Mouse (Mus musculus) neural tube, embryonic 14.5 days (tissue): Measurements from ENCODE around the gene Olfr893. TPM values are rescaled to one million over a fixed set of nuclear protein-coding genes. Genes with fewer than 3 reads are reported as not detected.
"Not testable (repeated sequence)": the region's sequence is repeated elsewhere in the genome, so short reads cannot be mapped to it uniquely, and the experiment has no call there.

Experiments used
- ATAC-seq: fragments of 200-750 bp; cut with Nextera tagmentation; 2 replicates; pipeline ENCODE4 v1.8.0; 2017; ENCODE audit warnings: low read depth, mild to moderate bottlenecking, moderate TSS enrichment, moderate library complexity
- H3K27ac ChIP-seq: fragments of 300-500 bp; sonication (generic); 2 replicates; pipeline ENCODE4 v1.5.1; 2014; ENCODE audit warnings: low read depth, mild to moderate bottlenecking, control low read depth, low read length, moderate library complexity, mixed read lengths
- H3K27me3 ChIP-seq: fragments of 300-500 bp; sonication (generic); 2 replicates; pipeline ENCODE4 v1.6.1; 2014; ENCODE audit warnings: low read length; ENCODE audit not compliant: control insufficient read depth, insufficient read depth
- H3K36me3 ChIP-seq: fragments of 300-500 bp; sonication (generic); 2 replicates; pipeline ENCODE4 v1.6.1; 2014; ENCODE audit warnings: low read length, mixed read lengths; ENCODE audit not compliant: control insufficient read depth, insufficient read depth
- H3K4me1 ChIP-seq: fragments of 300-500 bp; sonication (generic); 2 replicates; pipeline ENCODE4 v1.6.1; 2014; ENCODE audit warnings: low read length; ENCODE audit not compliant: control insufficient read depth, insufficient read depth
- H3K4me2 ChIP-seq: fragments of 300-500 bp; sonication (generic); 2 replicates; pipeline ENCODE4 v1.6.1; 2014; ENCODE audit warnings: mild to moderate bottlenecking, low read depth, low read length, control low read depth
- H3K4me3 ChIP-seq: fragments of 300-500 bp; sonication (generic); 2 replicates; pipeline ENCODE4 v1.5.1; 2014; ENCODE audit warnings: low read depth, low read length, control low read depth, mixed read lengths
- H3K9ac ChIP-seq: fragments of 300-500 bp; sonication (generic); replicated peaks from 2 replicates; pipeline ENCODE4 v1.6.1; 2014; ENCODE audit warnings: low read depth, mild to moderate bottlenecking, control low read depth, low read length, mixed read lengths
- H3K9me3 ChIP-seq: fragments of 300-500 bp; sonication (generic); 2 replicates; pipeline ENCODE4 v1.6.1; 2016; ENCODE audit warnings: low read length; ENCODE audit not compliant: control insufficient read depth
- WGBS: fragments of 180-500 bp; shearing (Covaris S2); extraction: QIAGEN DNeasy Blood & Tissue Kit; methylation state at CpG from one replicate; pipeline ENCODE4 v1.1.7; 2014; 5-methylcytosine and 5-hydroxymethylcytosine counted together
- polyA plus RNA-seq: library from polyadenylated mRNA; unstranded; fragments of >200 nt; fragmentation: Nextera tagmentation; extraction: Ambion mirVana; gene quantifications from 2 replicates; pipeline ENCODE4 v1.2.1, GENCODE M21; 2014

Gene Olfr893
- polyA plus RNA-seq: not detected in 2 replicates

DNA sequence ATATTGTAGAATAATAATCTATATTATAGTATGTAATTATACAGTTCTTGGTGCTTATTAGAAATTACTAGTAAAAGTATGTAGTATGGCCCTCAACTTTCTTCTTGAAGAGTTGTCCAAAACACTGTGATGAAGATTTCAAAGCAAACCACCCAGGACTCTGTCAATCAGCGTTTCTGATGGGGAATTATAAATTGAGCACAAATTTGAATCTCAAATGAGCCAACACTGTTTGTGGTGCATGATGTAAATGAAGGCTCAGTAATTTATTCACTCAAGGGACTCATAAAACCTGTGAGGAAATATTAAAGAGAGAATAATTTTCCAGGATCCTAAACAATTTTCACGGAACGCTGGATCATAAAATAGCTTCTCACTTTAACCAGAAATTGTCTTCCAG lies at the start of gene Olfr893:
Gene Olfr893 (plus strand): TSS at position 301 of the 400 bp plus-strand sequence.
- no peaks in the 10 kb centered on the region for H3K9me3 ChIP-seq
- H3K27ac ChIP-seq: no peak within 1 kb of the TSS
- no peaks in the 10 kb centered on the region for H3K4me1 ChIP-seq
- 63% methylated on average over 3 of the region's 3 CpGs for WGBS
- H3K27me3 ChIP-seq: no peaks in the 10 kb centered on the region
- no peak within 1 kb of the TSS for H3K9ac ChIP-seq
- H3K36me3 ChIP-seq: no peaks in the 10 kb centered on the region
- no peak for ATAC-seq
- no peak within 1 kb of the TSS for H3K4me3 ChIP-seq
- H3K4me2 ChIP-seq: no peak within 1 kb of the TSS

GRCm38 (mm10) chr9:38168341-38168740 lies 39.8 kb upstream of the Olfr893 start:
- H3K9me3 ChIP-seq, H3K36me3 ChIP-seq, H3K27ac ChIP-seq, ATAC-seq, H3K4me1 ChIP-seq, H3K27me3 ChIP-seq, H3K9ac ChIP-seq, H3K4me3 ChIP-seq, H3K4me2 ChIP-seq: not testable (repeated sequence)
- 48% methylated on average over 2 of the region's 2 CpGs for WGBS

DNA sequence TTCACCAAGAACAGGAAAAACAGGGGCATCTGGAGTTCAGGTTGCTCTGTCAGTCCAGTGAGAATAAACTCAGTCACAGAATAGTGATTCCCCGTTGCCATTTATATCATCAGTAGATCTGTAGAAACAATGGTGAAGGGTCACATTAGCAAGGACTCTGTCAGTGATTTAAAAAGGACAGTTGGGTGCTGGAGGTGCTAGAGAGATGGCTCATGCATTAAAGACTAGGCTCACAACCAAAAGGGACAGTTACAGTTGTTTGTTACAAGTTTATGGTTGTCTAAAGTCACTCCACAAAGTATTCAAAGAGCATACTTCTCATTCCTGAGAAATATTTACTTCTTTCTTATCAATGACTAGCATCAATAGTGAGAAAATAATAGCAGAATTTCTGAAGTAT lies 27.4 kb upstream of the Olfr893 start, which contains the start of gene Olfr891:
Gene Olfr891 (minus strand): TSS at position 101 of the 400 bp plus-strand sequence.
- no peak within 1 kb of the TSS for H3K9ac ChIP-seq
- H3K27me3 ChIP-seq: no peaks in the 10 kb centered on the region
- H3K27ac ChIP-seq: no peak within 1 kb of the TSS
- no peak for ATAC-seq
- no peaks in the 10 kb centered on the region for H3K36me3 ChIP-seq
- no peak within 1 kb of the TSS for H3K4me2 ChIP-seq
- no peaks in the 10 kb centered on the region for H3K9me3 ChIP-seq
- no peaks in the 10 kb centered on the region for H3K4me1 ChIP-seq
- 89% methylated on average over 1 of the region's 1 CpGs for WGBS
- H3K4me3 ChIP-seq: no peak within 1 kb of the TSS

DNA sequence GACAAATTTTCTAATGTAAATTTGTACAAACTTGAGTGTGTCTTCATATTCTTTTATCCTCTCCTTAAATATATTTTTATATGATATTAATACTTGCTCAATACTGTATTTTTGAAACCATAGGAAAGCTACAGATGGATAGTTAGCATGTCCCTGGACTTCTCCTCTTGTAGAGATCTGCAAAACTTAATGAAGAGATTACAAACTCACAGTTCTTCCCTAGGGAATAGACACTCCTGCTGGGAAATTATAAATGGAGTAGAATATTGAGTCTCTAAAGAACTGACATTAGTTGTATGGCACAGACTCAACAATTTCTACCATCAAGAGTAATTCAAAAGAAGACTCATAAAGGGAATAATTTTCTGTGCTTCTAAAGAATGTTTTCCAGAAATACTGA lies 9.6 kb downstream of the Olfr893 start, which contains the start of gene Olfr894:
Gene Olfr894 (plus strand): TSS at position 301 of the 400 bp plus-strand sequence.
- Histone ChIP-seq H3K4me2 (no peak within 1 kb of the TSS), H3K4me1 (no peaks in the 10 kb centered on the region), H3K27me3 (no peaks in the 10 kb centered on the region), H3K4me3 (no peak within 1 kb of the TSS), H3K9me3 (no peaks in the 10 kb centered on the region), H3K9ac (no peak within 1 kb of the TSS), H3K27ac (no peak within 1 kb of the TSS), H3K36me3 (no peaks in the 10 kb centered on the region)
- no peak for ATAC-seq

GRCm38 (mm10) chr9:38252474-38252873 lies 44.3 kb downstream of the Olfr893 start, which contains the start of gene Olfr143:
TSS of gene Olfr143 (plus strand) at chr9:38252774.
- Histone ChIP-seq H3K9me3 (no peaks in the 10 kb centered on the region), H3K36me3 (no peaks in the 10 kb centered on the region), H3K27me3 (no peaks in the 10 kb centered on the region), H3K4me2 (no peak within 1 kb of the TSS), H3K4me1 (no peaks in the 10 kb centered on the region), H3K4me3 (no peak within 1 kb of the TSS), H3K27ac (no peak within 1 kb of the TSS), H3K9ac (no peak within 1 kb of the TSS)
- ATAC-seq: no peak

Other genes with a start within 250 kb of the Olfr893 start
- gene Olfr881, start 216.5 kb upstream of the Olfr893 start, polyA plus RNA-seq: not detected in 2 replicates
- not detected in 2 replicates for gene Olfr883, start 182.6 kb upstream of the Olfr893 start, polyA plus RNA-seq
- gene Olfr884, start 161.8 kb upstream of the Olfr893 start, polyA plus RNA-seq: not detected in 2 replicates
- gene Olfr885, start 147.0 kb upstream of the Olfr893 start, polyA plus RNA-seq: not detected in 2 replicates
- gene Olfr887, start 124.3 kb upstream of the Olfr893 start, polyA plus RNA-seq: not detected in 2 replicates
- not detected in 2 replicates for gene Olfr888, start 100.2 kb upstream of the Olfr893 start, polyA plus RNA-seq
- 0.04 TPM in 1 of 2 replicates, not detected in the other for gene Olfr889, start 93.2 kb upstream of the Olfr893 start, polyA plus RNA-seq
- not detected in 2 replicates for gene Olfr890, start 65.8 kb upstream of the Olfr893 start, polyA plus RNA-seq
- not detected in 2 replicates for gene Olfr891, start 27.5 kb upstream of the Olfr893 start, polyA plus RNA-seq
- gene Olfr894, start 9.7 kb downstream of the Olfr893 start, polyA plus RNA-seq: not detected in 2 replicates
- not detected in 2 replicates for gene Olfr143, start 44.4 kb downstream of the Olfr893 start, polyA plus RNA-seq
- not detected in 2 replicates for gene Olfr895, start 59.5 kb downstream of the Olfr893 start, polyA plus RNA-seq
- gene Olfr896-ps1, start 82.7 kb downstream of the Olfr893 start, polyA plus RNA-seq: not detected in 2 replicates
- gene Olfr25, start 120.7 kb downstream of the Olfr893 start, polyA plus RNA-seq: not detected in 2 replicates
- gene Olfr898, start 140.0 kb downstream of the Olfr893 start, polyA plus RNA-seq: not detected in 2 replicates
- not detected in 2 replicates for gene Olfr250, start 158.5 kb downstream of the Olfr893 start, polyA plus RNA-seq
- not detected in 2 replicates for gene Olfr251, start 168.7 kb downstream of the Olfr893 start, polyA plus RNA-seq
- not detected in 2 replicates for gene Olfr147, start 193.3 kb downstream of the Olfr893 start, polyA plus RNA-seq
- gene Olfr901, start 221.1 kb downstream of the Olfr893 start, polyA plus RNA-seq: not detected in 2 replicates
- gene Olfr902, start 239.3 kb downstream of the Olfr893 start, polyA plus RNA-seq: not detected in 2 replicates